Mouse (Mus musculus): ENCODE measurements around the gene Foxj1. TPM values are rescaled to one million over a fixed set of nuclear protein-coding genes. Genes with fewer than 3 reads are reported as not detected.

Foxj1 gene
- polyA plus RNA-seq, 1 experiment from 2014 or later = 14.7 TPM

GRCm38 (mm10) chr11:116337531-116337930 lies 2.3 kb upstream of the Foxj1 start:
- no peak overlapping the region for H3K4me3 ChIP-seq
- H3K36me3 ChIP-seq = peaks cover 22% of the 10 kb centered on the region; the same call in 1 of the 2 replicates
- peaks cover 43% of the 10 kb centered on the region for H3K4me1 ChIP-seq
- H3K27ac ChIP-seq (replicated peaks) = no peak overlapping the region
- peaks cover 16% of the 10 kb centered on the region; the same call in 1 of the 2 replicates for H3K27me3 ChIP-seq
- WGBS = 87% methylated on average over 6 of the region's 6 CpGs
- no peak overlapping the region for H3K4me2 ChIP-seq (replicated peaks)
- no peak for ATAC-seq (replicated peaks)
- no peaks in the 10 kb centered on the region for H3K9me3 ChIP-seq
- no peak overlapping the region for H3K9ac ChIP-seq (replicated peaks)

GRCm38 (mm10) chr11:116337000-116337399 lies 1.8 kb upstream of the Foxj1 start:
- Histone ChIP-seq H3K36me3 (0 out of 2 replicates have a peak, but pooled peaks cover 18% of the 10 kb centered on the region), H3K27me3 (peaks cover 16% of the 10 kb centered on the region; the same call in 1 of the 2 replicates), H3K4me3 (no peak overlapping the region), H3K27ac (replicated peaks) (no peak overlapping the region), H3K9me3 (no peaks in the 10 kb centered on the region), H3K4me2 (replicated peaks) (no peak overlapping the region), H3K4me1 (peaks cover 48% of the 10 kb centered on the region), H3K9ac (replicated peaks) (0 out of 2 replicates have a peak overlapping the region, but pooled peaks have one; percentile 38)
- no peak for ATAC-seq (replicated peaks)
- WGBS = 62% methylated on average over 12 of the region's 12 CpGs

GRCm38 (mm10) chr11:116336393-116336792 lies 1.2 kb upstream of the Foxj1 start:
- no peak for ATAC-seq (replicated peaks)
- Histone ChIP-seq H3K9me3 (no peaks in the 10 kb centered on the region), H3K9ac (replicated peaks) (peak overlapping the region; percentile 38; the same call in 1 of the 2 replicates), H3K27me3 (peaks cover 16% of the 10 kb centered on the region; the same call in 1 of the 2 replicates), H3K4me1 (peaks cover 54% of the 10 kb centered on the region), H3K27ac (replicated peaks) (peak overlapping the region; percentile 59; the same call in 1 of the 2 replicates), H3K36me3 (0 out of 2 replicates have a peak, but pooled peaks cover 15% of the 10 kb centered on the region), H3K4me3 (0 out of 2 replicates have a peak overlapping the region, but pooled peaks have one; percentile 43), H3K4me2 (replicated peaks) (peak overlapping the region; percentile 89)
- whole genome bisulfite sequencing = 64% methylated on average over 4 of the region's 4 CpGs

GRCm38 (mm10) chr11:116334417-116334782 lies 799 bp downstream of the Foxj1 start:
- H3K9ac ChIP-seq (replicated peaks) = no peak overlapping the region; the same call in 1 of the 2 replicates
- ATAC-seq (replicated peaks) = no peak
- 9% methylated on average over 26 of the region's 26 CpGs for WGBS

GRCm38 (mm10) chr11:116333526-116334416 lies 1.4 kb downstream of the Foxj1 start:
- H3K27ac ChIP-seq (replicated peaks) = peak overlapping the region; percentile 32; the same call in 1 of the 2 replicates
- no peaks in the 10 kb centered on the region for H3K9me3 ChIP-seq
- peaks cover 16% of the 10 kb centered on the region; the same call in 1 of the 2 replicates for H3K27me3 ChIP-seq
- H3K4me1 ChIP-seq = peaks cover 78% of the 10 kb centered on the region
- H3K4me3 ChIP-seq = peak overlapping the region; percentile 43
- H3K36me3 ChIP-seq = 0 out of 2 replicates have a peak, but pooled peaks cover 6% of the 10 kb centered on the region
- 27% methylated on average over 31 of the region's 31 CpGs for WGBS
- no peak overlapping the region for H3K9ac ChIP-seq (replicated peaks)
- no peak for ATAC-seq (replicated peaks)
- H3K4me2 ChIP-seq (replicated peaks) = peak overlapping the region; percentile 89

More at GRCm38 (mm10) chr11:116334417-116334782, 799 bp downstream of the Foxj1 start:
- Histone ChIP-seq H3K4me2 (replicated peaks) (peak overlapping the region; percentile 89), H3K27ac (replicated peaks) (no peak overlapping the region), H3K4me1 (peaks cover 71% of the 10 kb centered on the region), H3K4me3 (peak overlapping the region; percentile 43), H3K36me3 (0 out of 2 replicates have a peak, but pooled peaks cover 8% of the 10 kb centered on the region), H3K27me3 (peaks cover 16% of the 10 kb centered on the region; the same call in 1 of the 2 replicates), H3K9me3 (no peaks in the 10 kb centered on the region)

GRCm38 (mm10) chr11:116332983-116333270 lies 2.3 kb downstream of the Foxj1 start:
- Histone ChIP-seq H3K36me3 (0 out of 2 replicates have a peak, but pooled peaks cover 1% of the 10 kb centered on the region), H3K4me2 (replicated peaks) (no peak overlapping the region; the same call in 1 of the 2 replicates), H3K4me3 (no peak overlapping the region), H3K27me3 (peaks cover 16% of the 10 kb centered on the region; the same call in 1 of the 2 replicates), H3K27ac (replicated peaks) (peak overlapping the region; percentile 32), H3K4me1 (peaks cover 81% of the 10 kb centered on the region), H3K9ac (replicated peaks) (no peak overlapping the region), H3K9me3 (no peaks in the 10 kb centered on the region)
- WGBS = 56% methylated on average over 3 of the region's 3 CpGs
- no peak for ATAC-seq (replicated peaks)

GRCm38 (mm10) chr11:116332232-116332982 lies 2.8 kb downstream of the Foxj1 start:
- no peak overlapping the region; the same call in 1 of the 2 replicates for H3K4me2 ChIP-seq (replicated peaks)
- no peaks in the 10 kb centered on the region for H3K9me3 ChIP-seq
- 31% methylated on average over 19 of the region's 19 CpGs for WGBS
- peak; percentile 11 for ATAC-seq (replicated peaks)
- H3K9ac ChIP-seq (replicated peaks) = no peak overlapping the region
- H3K36me3 ChIP-seq = no peaks in the 10 kb centered on the region
- no peak overlapping the region for H3K4me3 ChIP-seq
- peak overlapping the region; percentile 35 for H3K27ac ChIP-seq (replicated peaks)
- H3K27me3 ChIP-seq = peaks cover 16% of the 10 kb centered on the region; the same call in 1 of the 2 replicates
- peaks cover 81% of the 10 kb centered on the region for H3K4me1 ChIP-seq

GRCm38 (mm10) chr11:116330211-116330518 lies 5.0 kb downstream of the Foxj1 start:
- WGBS = 27% methylated on average over 7 of the region's 7 CpGs
- 0 out of 2 replicates have a peak, but pooled peaks have one; percentile 1 for ATAC-seq (replicated peaks)

GRCm38 (mm10) chr11:116329314-116330210 lies 5.6 kb downstream of the Foxj1 start:
- H3K9me3 ChIP-seq = no peaks in the 10 kb centered on the region
- H3K4me1 ChIP-seq = peaks cover 58% of the 10 kb centered on the region
- peak overlapping the region; percentile 85 for H3K27ac ChIP-seq (replicated peaks)
- no peaks in the 10 kb centered on the region for H3K36me3 ChIP-seq
- peak; percentile 88 for ATAC-seq (replicated peaks)
- WGBS = 17% methylated on average over 18 of the region's 18 CpGs
- no peak overlapping the region for H3K4me3 ChIP-seq
- no peak overlapping the region for H3K4me2 ChIP-seq (replicated peaks)
- H3K27me3 ChIP-seq = peaks cover 10% of the 10 kb centered on the region; the same call in 1 of the 2 replicates
- H3K9ac ChIP-seq (replicated peaks) = 0 out of 2 replicates have a peak overlapping the region, but pooled peaks have one; percentile 18

More at GRCm38 (mm10) chr11:116330211-116330518, 5.0 kb downstream of the Foxj1 start:
- Histone ChIP-seq H3K27me3 (peaks cover 16% of the 10 kb centered on the region; the same call in 1 of the 2 replicates), H3K4me3 (no peak overlapping the region), H3K9me3 (no peaks in the 10 kb centered on the region), H3K9ac (replicated peaks) (no peak overlapping the region), H3K36me3 (no peaks in the 10 kb centered on the region), H3K27ac (replicated peaks) (peak overlapping the region; percentile 85), H3K4me1 (peaks cover 64% of the 10 kb centered on the region), H3K4me2 (replicated peaks) (no peak overlapping the region)

- Histone ChIP-seq H3K27ac (replicated peaks) (no peak overlapping the region), H3K9me3 (no peaks in the 10 kb centered on the region), H3K4me1 (peaks cover 33% of the 10 kb centered on the region), H3K36me3 (no peaks in the 10 kb centered on the region), H3K4me2 (replicated peaks) (no peak overlapping the region), H3K9ac (replicated peaks) (no peak overlapping the region), H3K4me3 (no peak overlapping the region), H3K27me3 (no peaks in the 10 kb centered on the region)
- ATAC-seq (replicated peaks) = no peak
- 73% methylated on average over 7 of the region's 7 CpGs for WGBS
Observed at GRCm38 (mm10) chr11:116326963-116327603, 8.1 kb downstream of the Foxj1 start.
